Mouse (Mus musculus) embryo, embryonic 9.5 days (tissue): ENCODE measurements around the gene Gm28042.

ENCODE experiments used
- DNase-seq: peaks from one replicate; pipeline ENCODE4 v3.0.0-alpha.2; 2017; ENCODE audit errors: extremely low spot score

Gm28042 gene

GRCm38 (mm10) chr2:120012924-120013323 is 14.4 kb upstream of the Gm28042 start:
- no peak for DNase-seq

DNA sequence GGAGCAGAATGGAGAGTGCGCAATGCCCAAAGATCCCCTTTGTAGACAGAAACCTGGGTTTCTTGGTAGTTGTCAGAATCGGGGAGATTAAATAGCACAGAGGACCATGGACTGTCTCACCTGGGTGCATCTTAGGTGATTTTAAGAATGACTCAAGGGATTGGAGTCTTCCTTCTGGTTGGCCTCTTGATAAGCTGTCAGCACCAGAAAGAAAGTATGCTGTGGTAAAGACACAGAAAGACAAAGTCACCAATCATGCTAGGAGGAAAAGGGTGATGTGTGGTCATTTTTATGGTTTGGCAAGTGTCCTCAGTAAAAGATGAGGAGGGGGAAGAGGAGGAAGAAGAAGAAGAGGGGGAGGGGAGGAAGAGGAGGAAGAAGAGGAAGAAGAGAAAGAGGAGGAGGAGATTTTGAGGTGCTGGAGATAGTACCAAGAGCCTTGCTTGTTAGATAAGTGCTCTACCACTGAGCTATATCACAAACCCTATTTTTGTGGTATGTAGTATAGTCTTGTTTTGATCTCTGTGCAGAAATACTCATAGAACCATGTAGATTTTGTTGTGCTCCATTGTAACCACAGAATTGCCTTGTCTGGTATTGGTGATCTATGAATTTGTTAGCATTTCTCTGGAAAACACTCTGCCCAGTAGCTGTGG is 13.3 kb upstream of the Gm28042 start:
- DNase-seq, result no peak

- no peak for DNase-seq
Observed at GRCm38 (mm10) chr2:120015882-120016281, 11.4 kb upstream of the Gm28042 start.

DNA sequence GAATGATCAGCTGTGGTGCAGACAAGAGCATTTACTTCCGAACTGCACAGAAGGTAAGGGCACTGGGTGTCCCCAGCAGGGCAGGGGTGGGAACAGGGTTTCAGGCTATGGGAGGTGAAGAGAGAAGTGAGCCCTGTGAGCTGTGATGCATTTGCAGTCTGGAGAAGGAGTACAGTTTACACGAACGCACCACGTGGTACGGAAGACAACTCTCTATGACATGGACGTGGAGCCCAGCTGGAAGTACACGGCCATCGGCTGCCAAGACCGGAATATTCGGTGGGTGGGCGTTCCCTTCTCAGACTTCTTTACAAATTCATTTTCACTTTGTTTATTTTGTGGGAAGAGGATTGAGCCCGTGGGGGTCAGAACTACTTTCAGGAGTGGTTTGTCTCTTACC is 9.7 kb upstream of the Gm28042 start:
- DNase-seq, result no peak

DNA sequence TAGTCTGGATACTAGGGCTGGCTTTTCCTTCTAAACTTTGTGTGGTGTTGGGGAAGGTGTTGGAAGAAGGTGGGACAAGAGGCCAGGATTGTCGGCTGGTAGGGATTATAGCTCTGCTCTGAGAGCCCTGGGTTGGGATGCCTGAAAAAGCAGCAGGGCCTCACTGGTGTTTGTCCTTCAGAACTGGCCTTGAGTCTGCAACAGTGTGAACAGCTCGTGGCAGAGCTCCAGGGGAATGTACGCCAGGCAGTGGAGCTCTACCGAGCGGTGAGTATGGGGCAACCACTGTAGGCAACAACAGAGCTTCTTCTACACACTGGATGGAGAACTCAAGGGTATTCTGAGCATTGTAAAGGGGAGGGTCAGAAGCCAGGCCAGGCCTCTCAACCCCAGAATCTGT is 3.0 kb upstream of the Gm28042 start:
- DNase-seq, result no peak

- peak; percentile 40 for DNase-seq
Observed at GRCm38 (mm10) chr2:120027950-120028331, 648 bp downstream of the Gm28042 start.

DNA sequence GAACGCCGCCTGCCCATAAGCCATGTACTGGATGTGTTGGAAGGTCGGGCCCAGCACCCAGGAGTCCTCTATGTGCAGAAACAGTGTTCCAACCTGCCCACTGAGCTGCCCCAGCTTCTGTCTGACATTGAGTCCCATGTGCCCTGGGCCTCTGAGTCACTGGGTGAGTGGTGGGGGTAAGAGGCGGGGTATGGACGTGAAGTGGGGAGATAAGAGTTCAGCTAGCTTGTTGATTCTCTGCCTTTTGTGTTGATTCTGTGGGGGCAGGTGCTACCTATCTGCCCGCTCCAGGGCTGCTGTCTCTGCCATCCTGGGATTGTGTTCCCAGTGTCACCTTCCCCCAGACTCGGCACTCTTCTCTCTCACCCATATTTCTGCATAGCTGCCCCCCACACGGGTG is 3.1 kb downstream of the Gm28042 start:
- no peak for DNase-seq

- no peak for DNase-seq
Observed at GRCm38 (mm10) chr2:120032726-120033467, 5.6 kb downstream of the Gm28042 start, which contains the start of gene Pla2g4b. Pla2g4b (plus strand) TSS chr2:120033417.

GRCm38 (mm10) chr2:120033726-120034125 is 6.4 kb downstream of the Gm28042 start:
- no peak for DNase-seq

DNA sequence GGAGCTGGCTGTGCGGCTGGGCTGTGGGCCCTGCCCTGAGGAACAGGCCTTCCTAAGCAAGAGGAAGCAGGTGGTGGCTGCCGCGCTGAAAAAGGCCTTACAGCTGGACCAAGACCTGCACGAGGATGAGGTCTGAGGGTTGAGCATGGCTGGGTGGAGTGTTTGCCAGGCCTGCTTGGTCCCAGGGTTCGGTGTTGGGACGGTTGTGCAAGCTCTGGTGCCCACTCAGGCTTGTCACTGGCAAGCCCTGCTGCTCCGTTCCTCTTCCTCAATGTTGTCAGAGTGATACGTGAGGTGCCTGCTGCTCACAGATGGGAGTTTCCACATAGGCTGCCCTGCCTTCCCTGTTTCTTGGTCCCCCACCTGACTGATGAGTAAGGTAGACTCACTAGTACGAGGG is 10.5 kb downstream of the Gm28042 start:
- DNase-seq, result no peak

DNA sequence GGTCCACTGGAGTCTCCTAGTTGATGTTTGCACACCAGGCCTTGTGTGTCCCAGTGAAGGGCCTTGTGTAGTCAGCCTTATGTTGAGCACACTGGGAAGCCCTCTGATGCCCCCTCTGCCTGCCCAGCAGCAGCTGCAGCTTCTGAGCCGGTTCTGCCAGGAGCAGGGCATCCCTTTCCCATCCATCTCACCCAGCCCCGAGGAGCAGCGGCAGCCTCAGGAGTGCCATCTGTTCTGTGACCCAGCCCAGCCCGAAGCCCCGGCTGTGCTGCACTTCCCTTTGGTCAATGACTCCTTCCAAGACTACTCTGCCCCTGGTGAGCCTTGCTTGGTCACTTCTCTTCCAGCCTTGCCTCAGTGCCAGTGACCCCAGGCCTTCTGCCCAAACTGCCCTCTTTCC is 13.7 kb downstream of the Gm28042 start:
- no peak for DNase-seq

DNA sequence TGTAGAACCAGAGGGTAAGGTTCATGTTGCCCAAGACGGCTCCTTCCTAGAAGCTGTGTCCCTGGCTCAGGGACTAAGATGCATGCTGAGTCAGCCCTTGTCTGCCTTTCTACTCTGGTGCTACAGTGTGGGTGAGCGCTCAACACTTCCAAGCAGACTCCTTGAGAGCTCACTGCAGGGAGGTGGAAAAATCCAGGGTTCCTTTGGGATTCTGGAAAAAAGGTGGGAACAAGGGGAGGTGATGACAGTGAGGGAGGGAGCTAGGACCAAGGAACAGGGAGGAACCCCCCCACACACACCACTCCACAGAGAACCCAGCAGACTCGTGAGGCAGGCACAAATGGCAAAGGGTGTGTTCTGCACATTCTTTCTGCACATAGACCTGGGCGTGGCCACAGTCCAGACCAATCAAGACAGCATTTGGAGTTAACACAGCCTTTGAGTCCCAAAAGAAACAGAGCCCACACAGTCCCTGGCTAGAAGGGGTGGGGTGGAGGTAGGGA is 16.9 kb downstream of the Gm28042 start:
- no peak for DNase-seq

GRCm38 (mm10) chr2:120044676-120045075 is 17.4 kb downstream of the Gm28042 start:
- no peak for DNase-seq

GRCm38 (mm10) chr2:120046486-120047310 is 19.4 kb downstream of the Gm28042 start:
- no peak for DNase-seq

DNA sequence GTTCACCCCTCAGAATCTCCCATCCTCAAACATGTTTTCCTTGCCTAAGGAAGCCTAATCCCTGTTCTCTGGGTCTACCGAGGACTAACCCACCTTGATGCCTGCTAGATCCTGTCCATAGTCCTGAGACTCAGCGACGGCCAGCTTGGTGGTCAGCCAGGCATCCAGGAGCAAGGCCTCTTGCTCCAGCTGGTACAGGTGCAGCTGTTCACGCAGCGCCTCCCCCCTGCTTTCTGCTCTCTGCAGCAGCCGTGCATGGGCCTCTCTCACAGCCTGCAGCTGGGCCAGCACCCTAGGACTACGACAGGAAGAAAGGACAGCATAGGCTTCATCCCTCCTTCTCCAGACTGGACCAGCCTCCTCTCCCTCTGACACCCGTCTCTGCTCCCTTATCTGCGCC is 20.9 kb downstream of the Gm28042 start:
- DNase-seq, result no peak

GRCm38 (mm10) chr2:120049632-120050274 is 22.5 kb downstream of the Gm28042 start:
- peak; percentile 36 for DNase-seq

- DNase-seq, result no peak
Observed at GRCm38 (mm10) chr2:120051405-120051804, 24.1 kb downstream of the Gm28042 start.

DNA sequence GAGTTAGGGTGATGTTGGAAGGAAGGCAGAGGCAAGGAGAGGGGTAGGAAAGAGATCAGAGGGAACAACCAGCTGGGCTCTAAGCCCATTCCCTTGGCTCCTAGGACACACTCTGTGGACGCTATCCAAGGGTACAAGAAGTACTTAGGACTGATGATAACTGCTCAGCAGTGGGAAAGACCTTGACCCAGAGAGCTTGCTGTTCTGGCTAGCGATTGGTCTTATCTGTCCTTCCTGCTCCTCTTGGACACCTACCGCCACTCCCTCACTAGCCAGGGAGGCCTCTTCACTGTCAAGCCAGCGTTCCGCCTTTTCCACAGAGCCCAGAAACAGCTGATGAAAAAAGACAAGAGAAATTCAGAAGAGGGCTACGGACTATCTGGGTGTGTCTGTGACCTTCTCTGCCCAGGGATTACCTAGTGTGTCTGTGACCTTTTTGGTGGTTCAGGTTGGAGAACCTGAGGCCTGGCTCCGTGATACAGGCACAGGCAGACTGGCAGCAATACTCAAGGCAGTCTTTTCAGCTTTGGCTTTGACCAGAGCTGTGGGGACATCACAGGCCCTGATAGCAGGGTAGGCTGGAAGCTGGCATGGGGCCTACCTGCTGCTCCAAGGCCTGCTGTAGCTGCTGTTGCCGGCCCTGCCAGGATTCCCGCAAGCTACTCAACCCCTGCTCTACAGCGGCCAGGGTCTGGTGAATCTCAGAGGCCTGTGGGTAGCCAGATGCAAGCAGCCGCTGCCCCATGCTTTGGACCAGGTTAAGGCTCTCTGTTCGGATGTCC is 27.7 kb downstream of the Gm28042 start:
- no peak for DNase-seq

DNA sequence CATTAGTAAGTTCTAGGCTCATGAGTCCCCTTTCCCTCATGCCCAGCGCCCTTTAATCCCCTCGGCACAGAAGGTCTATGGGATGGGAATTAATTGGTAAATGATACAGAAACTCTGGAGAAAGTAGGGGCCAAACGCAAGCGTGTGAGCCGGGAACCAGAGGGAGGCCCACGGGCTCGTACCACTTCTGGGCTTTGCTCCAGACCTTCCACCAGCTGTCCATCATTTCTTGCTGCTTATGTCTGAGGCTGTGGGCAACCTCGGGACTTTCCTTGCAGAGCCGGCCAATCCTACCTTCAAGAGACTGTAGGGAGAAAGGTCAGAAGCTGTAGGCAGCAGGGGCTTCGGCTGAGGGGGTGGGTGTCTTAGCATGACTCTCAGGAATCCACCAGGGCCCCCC is 28.6 kb downstream of the Gm28042 start:
- DNase-seq, result no peak

GRCm38 (mm10) chr2:120058818-120059217 is 31.5 kb downstream of the Gm28042 start:
- DNase-seq, result no peak

- no peak for DNase-seq
Observed at GRCm38 (mm10) chr2:120059466-120059865, 32.2 kb downstream of the Gm28042 start.
